Mouse (Mus musculus) spleen, adult 10 weeks (tissue): Measurements from ENCODE around the gene Igfbp2. TPM values are rescaled to one million over a fixed set of nuclear protein-coding genes. Genes with fewer than 3 reads are reported as not detected.

ENCODE experiments used
- polyA plus RNA-seq: library from polyadenylated mRNA; stranded (reverse); fragments of 350-450 nt; fragmentation: Illumina TruSeq; extraction: RNeasy Lipid Tissue Mini Kit (QIAGEN cat#74804); gene quantifications from one replicate; pipeline ENCODE4 v1.2.3, GENCODE M21; 2015; ENCODE audit warnings: low replicate concordance; ENCODE audit not compliant: insufficient read depth

Gene Igfbp2
- 1.7 TPM for polyA plus RNA-seq

GRCm38 (mm10) chr1:72823751-72824706 lies at the start of gene Igfbp2:
TSS of gene Igfbp2 (plus strand) at chr1:72824503.

GRCm38 (mm10) chr1:72874287-72875211 lies 50.2 kb downstream of the Igfbp2 start, which contains the start of gene Igfbp5:
TSS of gene Igfbp5 (minus strand) at chr1:72874884.

Other genes with a start within 250 kb of the Igfbp2 start
- gene Smarcal1, start 241.3 kb upstream of the Igfbp2 start, polyA plus RNA-seq, result 18.9 TPM
- not detected for gene Ankar, start 123.9 kb upstream of the Igfbp2 start, polyA plus RNA-seq
- 1,305 TPM for gene Rpl37a, start 113.2 kb upstream of the Igfbp2 start, polyA plus RNA-seq
- gene Igfbp5, start 50.4 kb downstream of the Igfbp2 start, polyA plus RNA-seq, result 36.4 TPM
- not detected for gene Tnp1, start 191.4 kb downstream of the Igfbp2 start, polyA plus RNA-seq